Mouse (Mus musculus) megakaryocyte, embryonic 14.5 days (primary cell): Measurements from ENCODE around the gene Them7. TPM values are rescaled to one million over a fixed set of nuclear protein-coding genes. Genes with fewer than 3 reads are reported as not detected.

Experiments used
- H3K27me3 ChIP-seq: replicated peaks from 2 replicates; pipeline ENCODE3; 2012; ENCODE audit warnings: inconsistent platforms
- H3K36me3 ChIP-seq: replicated peaks from 2 replicates; pipeline ENCODE3; 2012; ENCODE audit warnings: low read length, inconsistent platforms, mixed read lengths
- H3K4me1 ChIP-seq: 2 replicates; pipeline ENCODE4 v1.6.1; 2012; ENCODE audit warnings: inconsistent platforms
- H3K4me3 ChIP-seq: replicated peaks from 2 replicates; pipeline ENCODE3; 2012; ENCODE audit warnings: moderate library complexity, mild to moderate bottlenecking, inconsistent platforms
- H3K9me3 ChIP-seq: 2 replicates; pipeline ENCODE4 v1.6.1; 2012; ENCODE audit warnings: inconsistent platforms
- FLI1 ChIP-seq: IDR thresholded peaks from 2 replicates; pipeline ENCODE4 v1.6.1; 2012; ENCODE audit warnings: low read length, inconsistent platforms, mixed read lengths
- GATA1 ChIP-seq: IDR thresholded peaks from 3 replicates; pipeline ENCODE4 v1.6.1; 2012; ENCODE audit warnings: mixed read lengths, low read length, inconsistent platforms, borderline replicate concordance
- polyA plus RNA-seq: library from polyadenylated mRNA; stranded (reverse); fragments of >175 nt; gene quantifications from 2 replicates; pipeline ENCODE4 v1.2.3, GENCODE M21; 2012; ENCODE audit warnings: low replicate concordance; ENCODE audit not compliant: insufficient read depth

Gene Them7
- polyA plus RNA-seq, 1 experiment = not detected

- Histone ChIP-seq H3K4me3 (no peak overlapping the region), H3K9me3 (peaks cover 12% of the 10 kb centered on the region), H3K4me1 (no peaks in the 10 kb centered on the region), H3K36me3 (no peaks in the 10 kb centered on the region), H3K27me3 (peaks cover 3% of the 10 kb centered on the region)
- TF ChIP-seq FLI1 (no peak), GATA1 (no peak)
These were observed 74.8 kb downstream of the Them7 start for GRCm38 (mm10) chr2:105298888-105299287.

GRCm38 (mm10) chr2:105301082-105301481, 77.0 kb downstream of the Them7 start:
- no peaks in the 10 kb centered on the region for H3K36me3 ChIP-seq
- peaks cover 3% of the 10 kb centered on the region for H3K27me3 ChIP-seq
- H3K4me1 ChIP-seq = no peaks in the 10 kb centered on the region
- TF ChIP-seq GATA1 (no peak), FLI1 (no peak)
- H3K4me3 ChIP-seq = no peak overlapping the region
- peaks cover 20% of the 10 kb centered on the region for H3K9me3 ChIP-seq

GRCm38 (mm10) chr2:105301531-105301930, 77.4 kb downstream of the Them7 start:
- no peak for TF ChIP-seq FLI1
- no peak for TF ChIP-seq GATA1

GRCm38 (mm10) chr2:105303962-105304514, 79.9 kb downstream of the Them7 start:
- H3K9me3 ChIP-seq = peaks cover 33% of the 10 kb centered on the region
- no peak for TF ChIP-seq GATA1
- no peak for TF ChIP-seq FLI1
- no peaks in the 10 kb centered on the region for H3K4me1 ChIP-seq
- no peak overlapping the region for H3K4me3 ChIP-seq
- no peaks in the 10 kb centered on the region for H3K36me3 ChIP-seq
- H3K27me3 ChIP-seq = no peaks in the 10 kb centered on the region

More at GRCm38 (mm10) chr2:105301531-105301930, 77.4 kb downstream of the Them7 start:
- Histone ChIP-seq H3K36me3 (no peaks in the 10 kb centered on the region), H3K4me1 (no peaks in the 10 kb centered on the region), H3K27me3 (peaks cover 3% of the 10 kb centered on the region), H3K9me3 (peaks cover 22% of the 10 kb centered on the region), H3K4me3 (no peak overlapping the region)

- H3K27me3 ChIP-seq = no peaks in the 10 kb centered on the region
- H3K9me3 ChIP-seq = peaks cover 37% of the 10 kb centered on the region
- no peaks in the 10 kb centered on the region for H3K36me3 ChIP-seq
- H3K4me1 ChIP-seq = no peaks in the 10 kb centered on the region
- TF ChIP-seq GATA1 = no peak
- TF ChIP-seq FLI1 = no peak
- no peak overlapping the region for H3K4me3 ChIP-seq
These were observed 81.8 kb downstream of the Them7 start for GRCm38 (mm10) chr2:105305876-105306275.

- Histone ChIP-seq H3K9me3 (peaks cover 26% of the 10 kb centered on the region), H3K4me3 (no peak overlapping the region), H3K27me3 (no peaks in the 10 kb centered on the region), H3K4me1 (no peaks in the 10 kb centered on the region), H3K36me3 (no peaks in the 10 kb centered on the region)
- TF ChIP-seq GATA1 (no peak), FLI1 (no peak)
These were observed 87.3 kb downstream of the Them7 start for GRCm38 (mm10) chr2:105311414-105311813.

- peaks cover 21% of the 10 kb centered on the region for H3K9me3 ChIP-seq
- no peaks in the 10 kb centered on the region for H3K36me3 ChIP-seq
- H3K27me3 ChIP-seq = no peaks in the 10 kb centered on the region
- TF ChIP-seq GATA1 (no peak), FLI1 (no peak)
- H3K4me1 ChIP-seq = no peaks in the 10 kb centered on the region
- H3K4me3 ChIP-seq = no peak overlapping the region
These were observed 87.9 kb downstream of the Them7 start for GRCm38 (mm10) chr2:105311991-105312390.

- TF ChIP-seq FLI1 = no peak
- no peaks in the 10 kb centered on the region for H3K27me3 ChIP-seq
- peaks cover 20% of the 10 kb centered on the region for H3K9me3 ChIP-seq
- H3K36me3 ChIP-seq = no peaks in the 10 kb centered on the region
- H3K4me3 ChIP-seq = no peak overlapping the region
- no peaks in the 10 kb centered on the region for H3K4me1 ChIP-seq
These were observed 89.0 kb downstream of the Them7 start for GRCm38 (mm10) chr2:105313077-105313476.

GRCm38 (mm10) chr2:105317556-105318184, 93.5 kb downstream of the Them7 start:
- H3K27me3 ChIP-seq = no peaks in the 10 kb centered on the region
- no peaks in the 10 kb centered on the region for H3K36me3 ChIP-seq
- peaks cover 13% of the 10 kb centered on the region; the same call in 1 of the 2 replicates for H3K9me3 ChIP-seq
- no peak for TF ChIP-seq FLI1
- TF ChIP-seq GATA1 = no peak
- no peak overlapping the region for H3K4me3 ChIP-seq
- no peaks in the 10 kb centered on the region for H3K4me1 ChIP-seq

- TF ChIP-seq FLI1 (no peak), GATA1 (no peak)
- Histone ChIP-seq H3K36me3 (no peaks in the 10 kb centered on the region), H3K4me3 (no peak overlapping the region), H3K9me3 (peaks cover 12% of the 10 kb centered on the region; the same call in 1 of the 2 replicates), H3K4me1 (no peaks in the 10 kb centered on the region), H3K27me3 (peaks cover 2% of the 10 kb centered on the region)
These were observed 101.9 kb downstream of the Them7 start for GRCm38 (mm10) chr2:105326067-105326466.
